Mouse (Mus musculus): Measurements from ENCODE around the gene Chd2. TPM values are rescaled to one million over a fixed set of nuclear protein-coding genes. Genes with fewer than 3 reads are reported as not detected.

Gene Chd2
- total and polyA plus RNA-seq, 2 experiments from 2014 or later: 34.4 to 43.8 TPM

DNA sequence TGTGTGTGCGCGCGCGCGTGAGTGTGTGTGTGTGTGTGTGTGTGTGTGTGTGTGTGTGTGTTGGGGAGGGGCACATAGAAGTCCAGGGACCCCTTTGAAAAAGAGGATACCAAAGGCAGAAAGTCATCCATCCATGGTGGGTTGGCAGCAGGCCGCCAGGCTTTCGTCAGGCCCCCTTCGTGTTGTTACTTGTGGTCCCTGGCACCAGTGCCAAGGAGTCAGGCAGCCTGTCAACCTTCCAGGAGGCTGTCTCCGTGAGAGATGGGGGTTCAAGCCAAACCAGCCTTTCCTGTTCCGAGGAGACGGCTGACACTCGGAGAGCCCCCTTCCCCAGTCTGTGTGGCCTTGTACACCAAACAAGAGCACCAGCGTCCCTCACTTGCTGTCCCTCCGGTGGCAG, 127.4 kb downstream of the Chd2 start:
- 77% methylated on average over 14 of the region's 14 CpGs for WGBS
- Histone ChIP-seq H3K27me3 (ENCODE audit: insufficient read depth, low read length) (no peaks in the 10 kb centered on the region), H3K4me1 (ENCODE audit: insufficient read depth, low read length) (no peaks in the 10 kb centered on the region), H3K27ac (ENCODE audit: low read depth, low read length) (no peak overlapping the region), H3K9ac (replicated peaks; ENCODE audit: low read length, poor library complexity, severe bottlenecking) (no peak overlapping the region), H3K4me3 (ENCODE audit: low read depth, low read length) (no peak overlapping the region), H3K9me3 (ENCODE audit: low read length) (no peaks in the 10 kb centered on the region), H3K4me2 (ENCODE audit: low read depth, low read length, poor library complexity, severe bottlenecking) (no peak overlapping the region), H3K36me3 (ENCODE audit: insufficient read depth, low read length) (peaks cover 24% of the 10 kb centered on the region; the same call in 1 of the 2 replicates)
- no peak for TF ChIP-seq CTCF (IDR thresholded peaks at IDR 0.05)
- DNase-seq (ENCODE audit: low spot score): peak; percentile 80
- no peak for ATAC-seq (ENCODE audit: low FRiP score)

DNA sequence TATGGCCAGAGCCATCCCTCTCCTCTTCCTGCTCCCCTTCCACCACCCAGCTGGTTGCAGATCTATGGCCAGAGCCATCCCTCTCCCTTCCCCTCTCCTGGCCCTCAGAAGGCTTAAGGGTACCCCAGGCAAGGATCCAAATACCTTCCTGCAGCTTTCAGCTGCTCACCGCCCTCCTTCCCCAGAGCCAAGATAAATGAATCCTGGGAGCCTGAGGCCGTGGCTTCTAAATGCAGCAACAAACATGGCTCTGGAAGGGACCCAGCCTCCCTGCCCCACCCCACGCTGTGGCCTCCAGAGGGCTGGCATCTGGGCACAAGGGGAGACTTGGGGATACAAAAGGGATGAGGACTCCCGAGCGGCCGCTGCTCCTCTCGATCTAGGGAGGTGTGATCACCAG, 129.2 kb downstream of the Chd2 start:
- Histone ChIP-seq H3K4me1 (ENCODE audit: insufficient read depth, low read length) (no peaks in the 10 kb centered on the region), H3K36me3 (ENCODE audit: insufficient read depth, low read length) (peaks cover 15% of the 10 kb centered on the region; the same call in 1 of the 2 replicates), H3K27me3 (ENCODE audit: insufficient read depth, low read length) (no peaks in the 10 kb centered on the region), H3K9ac (replicated peaks; ENCODE audit: low read length, poor library complexity, severe bottlenecking) (no peak overlapping the region), H3K9me3 (ENCODE audit: low read length) (no peaks in the 10 kb centered on the region), H3K4me3 (ENCODE audit: low read depth, low read length) (no peak overlapping the region), H3K4me2 (ENCODE audit: low read depth, low read length, poor library complexity, severe bottlenecking) (no peak overlapping the region), H3K27ac (ENCODE audit: low read depth, low read length) (peak overlapping the region; percentile 48; the same call in 1 of the 2 replicates)
- DNase-seq (ENCODE audit: low spot score) (peak; percentile 63), ATAC-seq (ENCODE audit: low FRiP score) (0 out of 2 replicates have a peak, but pooled peaks have one; percentile 35)
- TF ChIP-seq CTCF (IDR thresholded peaks at IDR 0.05): no peak
- 64% methylated on average over 7 of the region's 7 CpGs for WGBS

DNA sequence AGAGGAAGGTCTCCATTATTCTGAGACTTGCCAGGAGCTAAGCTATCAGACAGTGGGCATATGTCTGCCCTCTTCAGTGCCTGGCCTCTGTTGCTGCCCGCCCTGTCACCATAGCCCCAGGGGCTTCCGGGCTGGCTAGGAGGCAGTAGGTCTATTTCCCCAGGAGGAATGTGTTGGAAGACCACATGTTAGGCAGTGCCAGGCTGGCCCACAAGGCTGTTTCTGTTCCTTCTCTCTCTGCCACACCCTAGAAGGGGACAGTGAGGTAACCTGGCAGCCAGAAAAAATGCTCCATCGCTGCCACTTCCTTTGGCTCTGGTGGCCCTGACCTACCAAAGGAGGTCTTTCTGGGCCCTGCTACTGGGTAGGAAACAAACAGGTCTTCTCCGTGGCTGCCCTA, 129.6 kb downstream of the Chd2 start:
- ATAC-seq (ENCODE audit: low FRiP score) (0 out of 2 replicates have a peak, but pooled peaks have one; percentile 31), DNase-seq (ENCODE audit: low spot score) (no peak)
- Histone ChIP-seq H3K9ac (replicated peaks; ENCODE audit: low read length, poor library complexity, severe bottlenecking) (no peak overlapping the region), H3K4me3 (ENCODE audit: low read depth, low read length) (no peak overlapping the region), H3K27me3 (ENCODE audit: insufficient read depth, low read length) (no peaks in the 10 kb centered on the region), H3K36me3 (ENCODE audit: insufficient read depth, low read length) (peaks cover 13% of the 10 kb centered on the region; the same call in 1 of the 2 replicates), H3K4me2 (ENCODE audit: low read depth, low read length, poor library complexity, severe bottlenecking) (no peak overlapping the region), H3K4me1 (ENCODE audit: insufficient read depth, low read length) (no peaks in the 10 kb centered on the region), H3K9me3 (ENCODE audit: low read length) (no peaks in the 10 kb centered on the region), H3K27ac (ENCODE audit: low read depth, low read length) (0 out of 2 replicates have a peak overlapping the region, but pooled peaks have one; percentile 48)
- 80% methylated on average over 4 of the region's 4 CpGs for WGBS
- no peak for TF ChIP-seq CTCF (IDR thresholded peaks at IDR 0.05)

DNA sequence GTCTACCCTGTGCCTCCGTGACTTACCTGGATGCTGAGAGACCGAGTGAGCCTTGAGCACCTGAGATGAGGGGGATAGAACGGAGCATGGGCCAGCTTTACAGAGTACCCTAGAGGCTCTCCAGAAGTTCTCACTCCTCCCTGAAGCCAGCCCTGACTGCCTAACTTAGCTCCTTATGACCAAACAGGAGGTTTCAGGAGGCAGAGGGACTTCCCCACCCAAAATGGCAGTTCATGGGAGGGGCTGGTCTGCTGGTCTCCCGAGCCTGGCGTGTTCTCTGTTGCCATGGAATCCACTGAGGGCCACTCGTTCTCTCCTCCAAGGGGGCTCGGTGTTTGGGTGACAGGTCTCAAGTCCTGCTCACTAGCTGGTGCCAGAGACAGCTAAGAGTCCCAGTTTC, 130.1 kb downstream of the Chd2 start:
- H3K27ac ChIP-seq (ENCODE audit: low read depth, low read length): no peak overlapping the region
- H3K27me3 ChIP-seq (ENCODE audit: insufficient read depth, low read length): no peaks in the 10 kb centered on the region
- no peak for TF ChIP-seq CTCF (IDR thresholded peaks at IDR 0.05)
- ATAC-seq (ENCODE audit: low FRiP score) (no peak), DNase-seq (ENCODE audit: low spot score) (no peak)
- H3K9ac ChIP-seq (replicated peaks; ENCODE audit: low read length, poor library complexity, severe bottlenecking): no peak overlapping the region
- H3K4me3 ChIP-seq (ENCODE audit: low read depth, low read length): no peak overlapping the region
- H3K4me2 ChIP-seq (ENCODE audit: low read depth, low read length, poor library complexity, severe bottlenecking): no peak overlapping the region
- no peaks in the 10 kb centered on the region for H3K9me3 ChIP-seq (ENCODE audit: low read length)
- peaks cover 11% of the 10 kb centered on the region; the same call in 1 of the 2 replicates for H3K36me3 ChIP-seq (ENCODE audit: insufficient read depth, low read length)
- WGBS: 69% methylated on average over 7 of the region's 7 CpGs
- H3K4me1 ChIP-seq (ENCODE audit: insufficient read depth, low read length): no peaks in the 10 kb centered on the region

DNA sequence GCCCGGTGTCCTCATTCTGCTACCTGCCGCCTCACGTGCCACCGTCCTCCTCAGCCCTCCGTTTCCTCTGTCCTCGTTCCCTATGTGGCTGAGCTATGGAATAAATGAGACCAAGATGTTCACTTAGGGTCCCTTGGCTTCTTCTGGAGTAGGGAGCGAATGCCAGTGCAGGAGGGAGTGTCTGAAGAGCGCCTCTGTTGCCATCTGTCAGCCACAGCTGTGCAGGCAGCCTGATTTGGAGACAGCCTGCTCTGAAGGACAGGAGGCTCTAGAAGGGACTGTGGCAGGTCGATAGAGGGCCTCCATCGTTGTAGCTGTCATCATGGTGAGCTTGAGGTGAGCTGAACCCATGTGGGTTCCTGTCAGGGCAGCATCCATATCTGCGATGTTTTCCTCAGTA, 136.1 kb downstream of the Chd2 start:
- Histone ChIP-seq H3K4me3 (ENCODE audit: low read depth, low read length) (no peak overlapping the region), H3K27me3 (ENCODE audit: insufficient read depth, low read length) (no peaks in the 10 kb centered on the region), H3K9ac (replicated peaks; ENCODE audit: low read length, poor library complexity, severe bottlenecking) (no peak overlapping the region), H3K27ac (ENCODE audit: low read depth, low read length) (no peak overlapping the region), H3K4me1 (ENCODE audit: insufficient read depth, low read length) (no peaks in the 10 kb centered on the region; the same call in 1 of the 2 replicates), H3K4me2 (ENCODE audit: low read depth, low read length, poor library complexity, severe bottlenecking) (no peak overlapping the region), H3K9me3 (ENCODE audit: low read length) (no peaks in the 10 kb centered on the region), H3K36me3 (ENCODE audit: insufficient read depth, low read length) (peaks cover 11% of the 10 kb centered on the region; the same call in 1 of the 2 replicates)
- no peak for ATAC-seq (ENCODE audit: low FRiP score)
- no peak for DNase-seq (ENCODE audit: low spot score)
- 92% methylated on average over 11 of the region's 11 CpGs for WGBS
- no peak for TF ChIP-seq CTCF (IDR thresholded peaks at IDR 0.05)

DNA sequence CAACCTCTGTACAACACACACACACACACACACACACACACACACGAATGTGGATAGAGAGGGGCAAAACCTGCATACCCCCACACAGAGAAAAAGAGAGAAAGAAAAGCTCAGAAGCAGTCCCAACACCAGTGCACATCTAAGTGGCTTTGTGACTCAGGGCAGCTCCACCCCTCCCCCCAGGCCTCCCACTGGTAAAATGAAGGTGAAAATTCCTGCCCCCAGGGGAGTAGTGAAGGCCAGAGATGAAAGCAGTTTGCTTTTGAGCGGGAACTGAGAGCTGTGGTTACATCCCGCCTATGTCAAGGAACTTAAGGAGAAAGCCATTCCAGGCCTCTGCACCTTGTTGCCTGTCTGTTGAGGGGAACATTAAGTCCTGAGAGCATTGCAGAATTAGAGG, 138.1 kb downstream of the Chd2 start:
- Histone ChIP-seq H3K9ac (replicated peaks; ENCODE audit: low read length, poor library complexity, severe bottlenecking) (no peak overlapping the region), H3K27ac (ENCODE audit: low read depth, low read length) (no peak overlapping the region), H3K4me2 (ENCODE audit: low read depth, low read length, poor library complexity, severe bottlenecking) (no peak overlapping the region), H3K36me3 (ENCODE audit: insufficient read depth, low read length) (peaks cover 6% of the 10 kb centered on the region; the same call in 1 of the 2 replicates), H3K9me3 (ENCODE audit: low read length) (no peaks in the 10 kb centered on the region), H3K4me3 (ENCODE audit: low read depth, low read length) (no peak overlapping the region), H3K27me3 (ENCODE audit: insufficient read depth, low read length) (no peaks in the 10 kb centered on the region), H3K4me1 (ENCODE audit: insufficient read depth, low read length) (peaks cover 14% of the 10 kb centered on the region)
- ATAC-seq (ENCODE audit: low FRiP score) (no peak), DNase-seq (ENCODE audit: low spot score) (no peak)
- 46% methylated on average over 3 of the region's 3 CpGs for WGBS
- TF ChIP-seq CTCF (IDR thresholded peaks at IDR 0.05): no peak
